Mouse (Mus musculus) frontal cortex, postnatal 36 days (tissue): ENCODE results near the gene Gpatch8.
A peak's percentile ranks its signal among the peaks of the same experiment; 100 is the strongest.
"Not testable (repeated sequence)": the region's sequence is repeated elsewhere in the genome, so short reads cannot be mapped to it uniquely, and the experiment has no call there.

Experiments
- DNase-seq, 2 experiments: peaks; one replicate each; pipeline ENCODE4 v3.0.0; 2022; ENCODE audit warnings: low spot score in 2 of 2

Gene Gpatch8

GRCm38 (mm10) chr11:102572866-102573663 is 16.9 kb upstream of the Gpatch8 start:
- peak; percentile 77 to 83 for DNase-seq

- DNase-seq: no peak
Observed at GRCm38 (mm10) chr11:102568756-102569377, 12.7 kb upstream of the Gpatch8 start.

GRCm38 (mm10) chr11:102568191-102568590 is 12.0 kb upstream of the Gpatch8 start:
- no peak for DNase-seq

GRCm38 (mm10) chr11:102567723-102568122 is 11.5 kb upstream of the Gpatch8 start:
- DNase-seq: no peak

GRCm38 (mm10) chr11:102567157-102567556 is 11.0 kb upstream of the Gpatch8 start:
- no peak for DNase-seq

- no peak for DNase-seq
Observed at GRCm38 (mm10) chr11:102566290-102566689, 10.1 kb upstream of the Gpatch8 start.

GRCm38 (mm10) chr11:102565741-102566140 is 9.5 kb upstream of the Gpatch8 start:
- DNase-seq: no peak

GRCm38 (mm10) chr11:102564952-102565671 is 8.9 kb upstream of the Gpatch8 start:
- not testable (repeated sequence) for DNase-seq

GRCm38 (mm10) chr11:102558704-102559103 is 2.5 kb upstream of the Gpatch8 start:
- DNase-seq: no peak

- no peak for DNase-seq
Observed at GRCm38 (mm10) chr11:102557386-102557785, 1.2 kb upstream of the Gpatch8 start.

- no peak for DNase-seq
Observed at GRCm38 (mm10) chr11:102556716-102557074, 503 bp upstream of the Gpatch8 start.

- no peak for DNase-seq
Observed at GRCm38 (mm10) chr11:102555400-102556030, 677 bp downstream of the Gpatch8 start.

GRCm38 (mm10) chr11:102552051-102552450 is 4.1 kb downstream of the Gpatch8 start:
- no peak for DNase-seq

- DNase-seq: no peak
Observed at GRCm38 (mm10) chr11:102551176-102551575, 5.0 kb downstream of the Gpatch8 start.

GRCm38 (mm10) chr11:102541471-102541870 is 14.7 kb downstream of the Gpatch8 start:
- DNase-seq: no peak

- DNase-seq: not testable (repeated sequence)
Observed at GRCm38 (mm10) chr11:102540286-102540685, 15.9 kb downstream of the Gpatch8 start.

GRCm38 (mm10) chr11:102539690-102540089 is 16.5 kb downstream of the Gpatch8 start:
- DNase-seq: no peak

GRCm38 (mm10) chr11:102536210-102536609 is 20.0 kb downstream of the Gpatch8 start:
- DNase-seq: no peak

- DNase-seq: no peak
Observed at GRCm38 (mm10) chr11:102534078-102534477, 22.1 kb downstream of the Gpatch8 start.

- DNase-seq: no peak
Observed at GRCm38 (mm10) chr11:102531425-102531824, 24.8 kb downstream of the Gpatch8 start.

- DNase-seq: no peak
Observed at GRCm38 (mm10) chr11:102514793-102515424, 41.3 kb downstream of the Gpatch8 start.

- no peak for DNase-seq
Observed at GRCm38 (mm10) chr11:102510226-102510625, 46.0 kb downstream of the Gpatch8 start.
